Mouse (Mus musculus) midbrain, embryonic 13.5 days (tissue): Measurements from ENCODE around the gene 4930402F06Rik. TPM values are rescaled to one million over a fixed set of nuclear protein-coding genes. Genes with fewer than 3 reads are reported as not detected.

Source experiments
- ATAC-seq: fragments of 200-750 bp; cut with Nextera tagmentation; 2 replicates; pipeline ENCODE4 v1.8.0; 2017; ENCODE audit warnings: mild to moderate bottlenecking, moderate TSS enrichment, moderate library complexity
- H3K27ac ChIP-seq: fragments of 300-500 bp; sonication (generic); 2 replicates; pipeline ENCODE4 v1.5.1; 2015; ENCODE audit warnings: inconsistent platforms, mild to moderate bottlenecking, moderate library complexity
- H3K27me3 ChIP-seq: fragments of 300-500 bp; sonication (generic); 2 replicates; pipeline ENCODE4 v1.6.1; 2015; ENCODE audit warnings: mild to moderate bottlenecking, inconsistent platforms
- H3K36me3 ChIP-seq: fragments of 300-500 bp; sonication (generic); 2 replicates; pipeline ENCODE4 v1.6.1; 2015; ENCODE audit warnings: mild to moderate bottlenecking, inconsistent platforms
- H3K4me1 ChIP-seq: fragments of 300-500 bp; sonication (generic); replicated peaks from 2 replicates; pipeline ENCODE4 v1.6.1; 2015; ENCODE audit warnings: inconsistent platforms
- H3K4me2 ChIP-seq: fragments of 300-500 bp; sonication (generic); replicated peaks from 2 replicates; pipeline ENCODE4 v1.6.1; 2015; ENCODE audit warnings: moderate library complexity, mild to moderate bottlenecking, inconsistent platforms
- H3K4me3 ChIP-seq: fragments of 300-500 bp; sonication (generic); replicated peaks from 2 replicates; pipeline ENCODE4 v1.5.1; 2015; ENCODE audit warnings: mild to moderate bottlenecking, inconsistent platforms
- H3K9ac ChIP-seq: fragments of 300-500 bp; sonication (generic); replicated peaks from 2 replicates; pipeline ENCODE4 v1.6.1; 2015; ENCODE audit warnings: mild to moderate bottlenecking, inconsistent platforms
- H3K9me3 ChIP-seq: fragments of 300-500 bp; sonication (generic); 2 replicates; pipeline ENCODE4 v1.6.1; 2016; ENCODE audit warnings: mild to moderate bottlenecking, inconsistent platforms
- WGBS: fragments of 180-500 bp; shearing (Covaris S2); methylation state at CpG from one replicate; pipeline ENCODE4 v1.1.7; 2015; 5-methylcytosine and 5-hydroxymethylcytosine counted together
- polyA plus RNA-seq: library from polyadenylated mRNA; unstranded; fragments of >200 nt; fragmentation: Nextera tagmentation; extraction: Ambion mirVana; gene quantifications from 2 replicates; pipeline ENCODE4 v1.2.1, GENCODE M21; 2015

4930402F06Rik gene
- not detected in 2 replicates for polyA plus RNA-seq

GRCm38 (mm10) chr2:35397096-35397495 is at the start of gene 4930402F06Rik:
Gene 4930402F06Rik (minus strand): TSS chr2:35397175.
- 0 out of 2 replicates have a peak, but pooled peaks have one; percentile 43 for ATAC-seq
- H3K4me3 ChIP-seq: no peak within 1 kb of the TSS
- H3K9me3 ChIP-seq: no peaks in the 10 kb centered on the region
- no peaks in the 10 kb centered on the region for H3K27me3 ChIP-seq
- no peak within 1 kb of the TSS for H3K9ac ChIP-seq
- no peak within 1 kb of the TSS for H3K27ac ChIP-seq
- no peaks in the 10 kb centered on the region for H3K36me3 ChIP-seq
- H3K4me1 ChIP-seq: peaks cover 4% of the 10 kb centered on the region; the same call in 1 of the 2 replicates
- H3K4me2 ChIP-seq: no peak within 1 kb of the TSS
- WGBS: 52% methylated on average over 5 of the region's 5 CpGs

- WGBS: 86% methylated on average over 5 of the region's 5 CpGs
- Histone ChIP-seq H3K4me1 (no peaks in the 10 kb centered on the region; the same call in 1 of the 2 replicates), H3K36me3 (no peaks in the 10 kb centered on the region), H3K9me3 (no peaks in the 10 kb centered on the region), H3K9ac (no peak overlapping the region), H3K4me2 (no peak overlapping the region), H3K4me3 (no peak overlapping the region), H3K27ac (no peak overlapping the region), H3K27me3 (no peaks in the 10 kb centered on the region)
- no peak for ATAC-seq
These were observed 49.3 kb upstream of the 4930402F06Rik start for GRCm38 (mm10) chr2:35446300-35446699.

GRCm38 (mm10) chr2:35445610-35446009 is 48.6 kb upstream of the 4930402F06Rik start:
- no peak overlapping the region for H3K27ac ChIP-seq
- no peak overlapping the region for H3K9ac ChIP-seq
- ATAC-seq: no peak
- no peaks in the 10 kb centered on the region for H3K9me3 ChIP-seq
- H3K4me1 ChIP-seq: no peaks in the 10 kb centered on the region; the same call in 1 of the 2 replicates
- H3K4me2 ChIP-seq: no peak overlapping the region
- H3K4me3 ChIP-seq: no peak overlapping the region
- no peaks in the 10 kb centered on the region for H3K36me3 ChIP-seq
- WGBS: 87% methylated on average over 7 of the region's 7 CpGs
- H3K27me3 ChIP-seq: no peaks in the 10 kb centered on the region

GRCm38 (mm10) chr2:35444764-35445262 is 47.8 kb upstream of the 4930402F06Rik start:
- no peaks in the 10 kb centered on the region; the same call in 1 of the 2 replicates for H3K4me1 ChIP-seq
- no peak overlapping the region for H3K4me2 ChIP-seq
- H3K27ac ChIP-seq: no peak overlapping the region
- no peak for ATAC-seq
- WGBS: 76% methylated on average over 6 of the region's 6 CpGs
- no peaks in the 10 kb centered on the region for H3K36me3 ChIP-seq
- no peak overlapping the region for H3K4me3 ChIP-seq
- H3K27me3 ChIP-seq: no peaks in the 10 kb centered on the region
- no peak overlapping the region for H3K9ac ChIP-seq
- no peaks in the 10 kb centered on the region for H3K9me3 ChIP-seq

- 71% methylated on average over 16 of the region's 16 CpGs for WGBS
- H3K27ac ChIP-seq: no peak overlapping the region
- no peaks in the 10 kb centered on the region for H3K9me3 ChIP-seq
- no peak for ATAC-seq
- H3K27me3 ChIP-seq: no peaks in the 10 kb centered on the region
- H3K4me1 ChIP-seq: no peaks in the 10 kb centered on the region; the same call in 1 of the 2 replicates
- H3K9ac ChIP-seq: no peak overlapping the region
- no peak overlapping the region for H3K4me3 ChIP-seq
- no peak overlapping the region for H3K4me2 ChIP-seq
- H3K36me3 ChIP-seq: no peaks in the 10 kb centered on the region
These were observed 47.2 kb upstream of the 4930402F06Rik start for GRCm38 (mm10) chr2:35443981-35444763.

- H3K4me2 ChIP-seq: no peak overlapping the region
- no peak overlapping the region for H3K4me3 ChIP-seq
- no peaks in the 10 kb centered on the region for H3K36me3 ChIP-seq
- WGBS: 81% methylated on average over 5 of the region's 5 CpGs
- no peak overlapping the region for H3K9ac ChIP-seq
- H3K4me1 ChIP-seq: no peaks in the 10 kb centered on the region; the same call in 1 of the 2 replicates
- no peaks in the 10 kb centered on the region for H3K9me3 ChIP-seq
- no peaks in the 10 kb centered on the region for H3K27me3 ChIP-seq
- ATAC-seq: no peak
- no peak overlapping the region for H3K27ac ChIP-seq
These were observed 46.4 kb upstream of the 4930402F06Rik start for GRCm38 (mm10) chr2:35443325-35443724.

GRCm38 (mm10) chr2:35442079-35442478 is 45.1 kb upstream of the 4930402F06Rik start:
- H3K9ac ChIP-seq: no peak overlapping the region
- WGBS: 84% methylated on average over 6 of the region's 6 CpGs
- H3K4me3 ChIP-seq: no peak overlapping the region
- no peak overlapping the region for H3K27ac ChIP-seq
- no peak for ATAC-seq
- no peak overlapping the region for H3K4me2 ChIP-seq
- no peaks in the 10 kb centered on the region for H3K27me3 ChIP-seq
- no peaks in the 10 kb centered on the region for H3K36me3 ChIP-seq
- H3K4me1 ChIP-seq: no peaks in the 10 kb centered on the region
- no peaks in the 10 kb centered on the region for H3K9me3 ChIP-seq

- H3K27me3 ChIP-seq: no peaks in the 10 kb centered on the region
- no peaks in the 10 kb centered on the region for H3K4me1 ChIP-seq
- WGBS: 89% methylated on average over 6 of the region's 6 CpGs
- no peak overlapping the region for H3K4me2 ChIP-seq
- no peak overlapping the region for H3K27ac ChIP-seq
- H3K9ac ChIP-seq: no peak overlapping the region
- no peak for ATAC-seq
- no peak overlapping the region for H3K4me3 ChIP-seq
- H3K9me3 ChIP-seq: no peaks in the 10 kb centered on the region
- no peaks in the 10 kb centered on the region for H3K36me3 ChIP-seq
These were observed 44.4 kb upstream of the 4930402F06Rik start for GRCm38 (mm10) chr2:35441419-35441818.

- no peak overlapping the region for H3K27ac ChIP-seq
- H3K4me3 ChIP-seq: no peak overlapping the region
- H3K9me3 ChIP-seq: no peaks in the 10 kb centered on the region
- H3K27me3 ChIP-seq: no peaks in the 10 kb centered on the region
- no peaks in the 10 kb centered on the region for H3K36me3 ChIP-seq
- H3K4me2 ChIP-seq: no peak overlapping the region
- no peak overlapping the region for H3K9ac ChIP-seq
- 85% methylated on average over 3 of the region's 3 CpGs for WGBS
- ATAC-seq: no peak
- H3K4me1 ChIP-seq: no peaks in the 10 kb centered on the region
These were observed 43.5 kb upstream of the 4930402F06Rik start for GRCm38 (mm10) chr2:35440480-35440879.

- no peak overlapping the region for H3K4me2 ChIP-seq
- H3K27ac ChIP-seq: no peak overlapping the region
- no peaks in the 10 kb centered on the region for H3K4me1 ChIP-seq
- H3K27me3 ChIP-seq: no peaks in the 10 kb centered on the region
- no peak overlapping the region for H3K4me3 ChIP-seq
- 98% methylated on average over 2 of the region's 2 CpGs for WGBS
- no peaks in the 10 kb centered on the region for H3K36me3 ChIP-seq
- no peaks in the 10 kb centered on the region for H3K9me3 ChIP-seq
- no peak for ATAC-seq
- H3K9ac ChIP-seq: no peak overlapping the region
These were observed 40.8 kb upstream of the 4930402F06Rik start for GRCm38 (mm10) chr2:35437796-35438195.

- H3K27me3 ChIP-seq: no peaks in the 10 kb centered on the region
- no peak for ATAC-seq
- WGBS: 84% methylated on average over 6 of the region's 6 CpGs
- no peak overlapping the region for H3K4me2 ChIP-seq
- H3K27ac ChIP-seq: no peak overlapping the region
- H3K9me3 ChIP-seq: no peaks in the 10 kb centered on the region
- H3K4me3 ChIP-seq: no peak overlapping the region
- no peaks in the 10 kb centered on the region for H3K4me1 ChIP-seq
- no peaks in the 10 kb centered on the region for H3K36me3 ChIP-seq
- H3K9ac ChIP-seq: no peak overlapping the region
These were observed 37.7 kb upstream of the 4930402F06Rik start for GRCm38 (mm10) chr2:35434576-35435123.

- Histone ChIP-seq H3K4me3 (no peak overlapping the region), H3K27me3 (no peaks in the 10 kb centered on the region), H3K36me3 (no peaks in the 10 kb centered on the region), H3K4me1 (no peaks in the 10 kb centered on the region), H3K27ac (no peak overlapping the region), H3K9ac (no peak overlapping the region), H3K4me2 (no peak overlapping the region), H3K9me3 (no peaks in the 10 kb centered on the region)
- no peak for ATAC-seq
- 76% methylated on average over 4 of the region's 4 CpGs for WGBS
These were observed 36.5 kb upstream of the 4930402F06Rik start for GRCm38 (mm10) chr2:35433428-35433827.
